Mouse (Mus musculus): Measurements from ENCODE around the gene Sptlc2.
"Not testable (repeated sequence)": the region's sequence is repeated elsewhere in the genome, so short reads cannot be mapped to it uniquely, and the experiment has no call there.

The Sptlc2 gene

DNA sequence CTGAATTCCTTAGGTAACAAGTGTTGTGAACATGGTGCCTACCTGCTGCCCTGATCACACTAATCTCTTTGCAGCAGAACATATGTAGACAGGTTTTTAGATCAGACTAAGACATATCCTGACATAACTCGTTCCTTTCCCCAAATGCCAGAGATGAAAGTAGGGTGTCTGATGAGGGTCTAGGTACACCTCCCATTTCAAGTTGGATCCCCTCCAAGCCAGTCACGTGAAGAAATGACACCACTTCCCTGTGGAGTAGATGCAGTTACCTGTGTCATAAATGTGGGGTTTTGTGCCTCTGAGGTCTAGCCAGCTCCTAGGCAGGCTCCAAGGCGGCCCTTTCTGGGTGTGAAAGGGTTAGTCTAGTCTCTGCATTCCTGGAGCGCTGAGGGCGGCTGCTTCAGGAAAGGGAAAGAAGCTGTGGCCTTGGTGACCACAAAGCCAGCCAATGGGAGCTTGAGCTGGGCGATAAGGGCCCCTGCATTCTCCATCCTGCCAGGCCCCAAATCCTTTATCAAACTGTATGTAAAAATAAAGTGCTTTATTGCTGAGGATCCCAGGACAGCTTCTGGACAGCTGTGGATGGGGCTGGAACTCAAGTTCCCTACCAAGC lies 109.9 kb downstream of the Sptlc2 start:
- DNase-seq (ENCODE audit: low read depth) = no peak

DNA sequence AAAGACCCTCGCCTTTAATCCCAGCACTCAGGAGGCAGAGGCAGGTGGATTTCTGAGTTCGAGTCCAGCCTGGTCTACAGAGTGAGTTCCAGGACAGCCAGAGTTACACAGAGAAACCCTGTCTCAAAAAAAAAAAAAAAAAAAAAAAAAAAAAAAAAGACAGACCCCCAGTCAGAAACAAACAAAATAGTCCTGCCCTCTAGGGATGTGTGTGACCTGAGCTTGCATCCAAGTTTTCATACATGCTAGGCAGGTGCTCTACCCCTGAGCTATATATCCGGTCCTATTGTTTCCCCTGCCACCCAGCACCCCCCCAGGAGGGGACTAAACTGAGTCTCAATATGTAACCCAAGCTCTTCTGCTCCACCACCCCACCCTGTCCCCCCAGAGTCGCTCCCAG lies 110.9 kb downstream of the Sptlc2 start:
- DNase-seq (ENCODE audit: low read depth) = not testable (repeated sequence)

DNA sequence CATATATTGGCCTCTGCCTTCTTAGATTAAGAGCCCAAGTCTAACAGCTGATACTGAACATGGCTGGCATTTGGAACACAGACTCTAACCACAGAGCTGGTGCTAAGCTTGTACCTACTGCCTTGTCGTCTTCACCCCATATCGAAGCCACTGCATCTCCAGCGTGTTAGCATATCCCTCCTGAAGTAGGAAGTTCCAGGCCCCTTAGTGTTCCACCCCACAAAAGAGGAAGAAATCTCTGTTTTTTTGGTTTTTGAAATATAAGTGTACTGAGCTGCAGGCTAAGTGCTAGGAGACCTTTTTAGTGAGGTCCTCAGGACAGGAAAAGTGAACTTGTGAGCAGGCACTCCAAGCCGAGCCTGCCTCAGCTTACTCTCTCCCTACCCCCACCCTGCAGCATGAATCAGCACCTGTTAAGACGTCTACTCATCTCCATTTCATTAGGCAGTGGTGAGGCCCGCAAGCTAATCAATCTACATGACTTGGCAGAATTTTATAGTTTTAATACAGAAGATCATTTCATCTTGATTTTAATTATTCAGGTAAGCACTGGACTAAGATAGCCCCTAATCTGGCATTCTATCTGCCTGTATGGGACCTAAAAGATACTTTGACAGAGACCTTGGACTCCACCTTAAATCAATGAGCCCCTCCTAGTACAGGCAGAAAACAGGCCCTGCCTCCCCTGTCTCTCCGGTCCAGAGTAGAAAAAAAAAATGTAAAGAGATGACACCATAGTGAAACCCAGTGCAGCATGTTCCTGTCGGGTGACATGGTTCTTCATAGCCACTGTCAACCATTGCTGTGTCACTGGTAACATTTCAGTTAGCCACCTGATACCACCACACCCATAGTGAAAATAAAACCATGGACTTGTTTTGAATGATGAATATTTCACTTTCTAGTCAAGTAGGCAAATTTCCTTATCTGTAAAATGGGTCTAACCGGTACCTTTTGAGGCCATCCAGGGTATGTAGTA lies 113.0 kb downstream of the Sptlc2 start:
- no peak for DNase-seq (ENCODE audit: low read depth)

DNA sequence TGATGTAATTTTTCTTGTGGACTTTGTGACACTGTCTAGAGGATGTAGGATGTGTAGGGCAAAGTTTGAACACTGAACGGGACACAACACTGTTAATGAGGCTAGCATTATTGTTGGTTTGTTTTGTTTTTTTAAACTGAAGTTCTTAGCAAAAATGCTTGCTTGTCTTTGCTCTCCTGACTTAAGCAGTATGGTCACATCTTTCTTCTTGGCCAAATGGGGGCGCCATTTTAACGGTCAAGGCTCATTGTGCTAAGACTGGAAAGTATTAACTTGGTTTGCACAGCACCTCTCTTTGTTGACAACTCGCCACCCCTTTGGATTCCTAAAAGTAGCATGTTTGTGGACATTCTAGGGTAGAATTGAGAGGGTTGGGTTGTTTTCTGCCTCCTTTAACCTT lies 120.5 kb downstream of the Sptlc2 start:
- peak; percentile 64 for DNase-seq (ENCODE audit: low read depth)

- DNase-seq (ENCODE audit: low read depth) = no peak
These were observed 121.1 kb downstream of the Sptlc2 start for GRCm38 (mm10) chr12:87266827-87267603.

DNA sequence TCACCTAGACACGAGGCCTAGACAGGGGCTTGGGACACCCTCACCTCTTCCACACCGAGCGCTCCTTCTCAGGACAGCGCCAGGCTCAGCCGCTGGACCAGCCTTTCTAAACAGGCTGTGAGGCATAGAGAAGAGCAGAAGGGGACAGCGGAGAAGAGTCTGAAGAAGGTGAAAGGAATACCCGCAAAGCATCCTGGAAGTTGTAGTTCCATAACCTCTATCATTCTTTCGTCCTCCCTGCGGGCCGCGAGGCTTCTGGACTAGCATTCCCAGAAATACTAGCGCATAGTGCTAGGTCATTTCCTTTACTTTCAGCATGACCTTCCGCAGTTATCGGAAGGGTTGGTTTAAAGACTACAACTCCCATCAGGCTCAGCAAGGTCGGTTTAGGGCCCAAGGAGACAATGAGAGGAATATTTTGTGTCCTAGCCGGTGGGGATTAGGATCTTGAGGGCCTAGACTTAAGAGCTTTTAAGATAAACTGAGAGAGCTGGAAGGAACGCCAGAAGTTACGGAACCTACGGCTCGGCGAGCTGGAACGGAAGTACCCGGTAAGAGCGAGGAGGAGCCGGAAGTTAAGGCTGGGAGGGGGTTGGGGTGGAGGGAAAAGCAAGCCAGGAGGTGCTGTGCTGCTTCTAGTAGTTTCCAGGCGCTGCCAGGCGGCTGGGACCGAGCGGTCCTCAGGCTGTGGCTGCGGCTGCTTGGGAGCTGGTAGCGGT lies 121.9 kb downstream of the Sptlc2 start, which contains the start of the genes Vipas39 and Ahsa1:
Vipas39 (minus strand) TSS at position 149 of the 719 bp plus-strand sequence.
Ahsa1 (plus strand) TSS at position 372 of the 719 bp plus-strand sequence.
- DNase-seq (ENCODE audit: low read depth) = peak; percentile 95

GRCm38 (mm10) chr12:87265444-87265843 lies 122.7 kb downstream of the Sptlc2 start:
- DNase-seq (ENCODE audit: low read depth) = no peak

DNA sequence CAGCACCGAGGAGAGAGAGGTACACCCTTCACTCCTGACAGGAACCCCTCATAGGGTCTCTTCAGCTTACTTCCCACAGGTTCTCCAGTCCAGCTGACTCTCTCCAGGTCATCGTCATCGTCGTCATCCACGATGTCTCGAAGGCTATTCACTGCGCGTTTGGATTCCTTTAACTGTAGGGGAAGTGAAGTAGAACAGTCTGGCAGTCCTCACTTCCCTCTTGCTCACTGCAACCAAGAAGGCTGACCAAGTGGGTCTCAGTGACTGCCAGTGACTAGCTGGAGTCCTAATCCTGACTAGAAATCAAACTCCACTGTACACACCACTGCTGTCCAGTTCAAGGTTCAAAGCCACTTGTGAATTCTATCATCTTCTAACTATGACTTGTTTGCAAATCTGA lies 127.6 kb downstream of the Sptlc2 start:
- DNase-seq (ENCODE audit: low read depth) = no peak

DNA sequence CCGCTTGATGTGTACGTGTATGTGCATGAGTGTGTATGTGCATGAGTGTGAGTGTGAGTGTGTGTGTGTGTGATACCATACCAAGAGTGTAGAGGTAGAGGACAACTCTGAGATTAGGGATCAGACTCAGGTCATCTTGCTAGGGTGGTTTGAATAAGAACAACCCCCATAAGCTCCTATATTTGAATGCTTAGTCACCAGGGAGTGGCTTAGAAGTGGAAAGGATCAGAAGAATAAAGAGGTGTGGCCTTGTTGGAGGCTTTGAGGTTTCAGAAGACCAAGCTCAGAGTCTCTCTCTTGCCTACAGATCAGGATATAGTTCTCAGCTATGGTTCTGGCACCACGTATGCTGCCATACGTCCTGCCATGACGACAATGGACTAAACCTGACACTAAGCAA lies 131.5 kb downstream of the Sptlc2 start:
- DNase-seq (ENCODE audit: low read depth) = no peak
